Mouse (Mus musculus) skeletal muscle tissue, adult 2 months (tissue): ENCODE results near the gene Tmem208.
A peak's percentile ranks its signal among the peaks of the same experiment; 100 is the strongest.

Experiments used
- DNase-seq: peaks from one replicate; pipeline ENCODE4 v3.0.0-alpha.2; 2012; ENCODE audit warnings: low read depth, low spot score

Tmem208 gene

GRCm38 (mm10) chr8:105298351-105299252, 27.6 kb upstream of the Tmem208 start:
- no peak for DNase-seq

- DNase-seq: no peak
These were observed 26.2 kb upstream of the Tmem208 start for GRCm38 (mm10) chr8:105299962-105300361.

DNA sequence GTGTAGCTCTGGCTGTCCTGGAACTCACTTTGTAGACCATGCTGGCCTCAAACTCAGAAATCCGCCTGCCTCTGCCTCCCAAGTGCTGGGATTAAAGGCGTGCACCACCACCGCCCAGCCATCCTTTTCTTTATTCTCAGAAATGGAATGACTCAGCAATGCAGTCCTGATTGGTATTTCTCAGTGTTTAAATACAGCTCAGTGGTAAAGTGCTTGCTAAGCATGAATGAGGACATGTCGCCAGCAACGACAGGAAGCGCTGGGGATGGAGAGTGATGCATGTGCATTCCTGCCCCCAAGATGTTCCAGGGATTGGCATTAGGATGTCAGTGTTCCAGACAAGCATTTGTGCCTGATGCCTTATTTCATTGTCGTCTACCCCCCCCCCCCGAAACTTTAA, 22.8 kb upstream of the Tmem208 start:
- DNase-seq: no peak

- no peak for DNase-seq
These were observed 22.3 kb upstream of the Tmem208 start for GRCm38 (mm10) chr8:105303874-105304273.

GRCm38 (mm10) chr8:105304325-105305210, 21.6 kb upstream of the Tmem208 start:
- DNase-seq: peak; percentile 77

- no peak for DNase-seq
These were observed 20.7 kb upstream of the Tmem208 start, which contains the start of gene Elmo3 for GRCm38 (mm10) chr8:105305211-105306145. TSS of gene Elmo3 (plus strand) at chr8:105305601.

DNA sequence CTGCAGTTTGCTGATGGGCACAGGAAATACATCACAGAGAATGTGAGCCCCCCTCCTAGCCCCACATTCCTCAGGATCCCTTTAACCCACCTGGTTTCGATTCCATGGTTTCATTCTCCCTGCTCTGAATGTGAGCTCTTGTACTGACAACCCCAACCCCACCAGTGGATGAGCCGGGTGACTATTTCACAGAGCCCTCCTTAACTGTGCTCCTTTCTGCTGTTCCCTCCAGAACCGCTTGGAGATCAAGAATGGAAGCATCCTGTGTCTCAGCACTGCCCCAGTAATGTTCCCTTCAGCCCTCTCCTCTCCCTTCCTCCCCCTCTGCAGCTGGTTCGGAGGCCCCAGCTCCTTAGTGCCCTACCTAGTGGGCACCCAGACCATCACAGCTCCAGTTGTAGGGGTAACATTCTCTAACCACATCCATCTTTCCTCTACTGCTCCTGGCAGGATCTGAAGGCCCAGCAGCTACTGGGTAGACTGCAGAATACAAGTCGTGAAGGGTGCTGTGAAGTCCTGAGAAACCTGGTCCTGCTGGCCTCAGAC, 19.9 kb upstream of the Tmem208 start:
- DNase-seq: no peak

- no peak for DNase-seq
These were observed 18.5 kb upstream of the Tmem208 start for GRCm38 (mm10) chr8:105307670-105308069.

DNA sequence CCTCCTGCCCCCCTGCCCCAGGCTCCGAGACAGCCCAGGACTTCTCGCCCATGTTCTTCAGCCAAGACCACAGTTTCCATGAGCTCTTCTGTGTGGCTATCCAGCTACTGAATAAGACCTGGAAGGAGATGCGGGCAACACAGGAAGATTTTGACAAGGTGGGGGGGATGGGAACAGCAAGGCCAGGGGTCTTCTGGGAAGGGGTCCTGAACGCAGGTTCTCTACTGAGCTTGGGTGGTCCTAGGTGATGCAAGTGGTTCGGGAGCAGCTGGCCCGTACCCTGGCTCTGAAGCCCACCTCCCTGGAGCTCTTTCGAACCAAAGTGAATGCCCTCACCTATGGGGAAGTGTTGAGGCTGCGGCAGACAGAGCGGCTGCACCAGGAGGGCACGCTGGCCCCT, 17.7 kb upstream of the Tmem208 start:
- no peak for DNase-seq

- no peak for DNase-seq
These were observed 16.9 kb upstream of the Tmem208 start for GRCm38 (mm10) chr8:105309142-105309847.

DNA sequence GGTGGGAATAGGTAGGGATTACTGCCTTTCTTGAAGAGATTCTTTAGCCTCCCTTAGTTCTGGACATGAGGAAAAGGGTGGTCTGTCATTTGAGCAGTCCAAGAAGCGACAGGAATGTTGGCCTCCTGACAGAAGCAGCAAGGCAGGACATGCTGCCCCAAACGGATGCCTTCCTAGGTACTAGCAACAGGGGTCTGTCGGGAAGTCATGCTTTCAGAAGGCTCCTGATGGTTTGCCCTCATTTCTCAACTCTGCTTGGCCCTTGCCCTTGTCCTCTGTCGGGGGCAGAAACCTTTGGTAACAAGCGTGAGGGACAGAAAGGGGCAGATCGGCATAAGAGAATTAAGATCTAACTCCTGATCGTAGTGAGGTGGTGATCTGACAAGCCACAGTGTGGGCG, 16.0 kb upstream of the Tmem208 start:
- DNase-seq: no peak

GRCm38 (mm10) chr8:105311718-105312117, 14.4 kb upstream of the Tmem208 start:
- DNase-seq: no peak

GRCm38 (mm10) chr8:105312891-105313481, 13.2 kb upstream of the Tmem208 start:
- no peak for DNase-seq

DNA sequence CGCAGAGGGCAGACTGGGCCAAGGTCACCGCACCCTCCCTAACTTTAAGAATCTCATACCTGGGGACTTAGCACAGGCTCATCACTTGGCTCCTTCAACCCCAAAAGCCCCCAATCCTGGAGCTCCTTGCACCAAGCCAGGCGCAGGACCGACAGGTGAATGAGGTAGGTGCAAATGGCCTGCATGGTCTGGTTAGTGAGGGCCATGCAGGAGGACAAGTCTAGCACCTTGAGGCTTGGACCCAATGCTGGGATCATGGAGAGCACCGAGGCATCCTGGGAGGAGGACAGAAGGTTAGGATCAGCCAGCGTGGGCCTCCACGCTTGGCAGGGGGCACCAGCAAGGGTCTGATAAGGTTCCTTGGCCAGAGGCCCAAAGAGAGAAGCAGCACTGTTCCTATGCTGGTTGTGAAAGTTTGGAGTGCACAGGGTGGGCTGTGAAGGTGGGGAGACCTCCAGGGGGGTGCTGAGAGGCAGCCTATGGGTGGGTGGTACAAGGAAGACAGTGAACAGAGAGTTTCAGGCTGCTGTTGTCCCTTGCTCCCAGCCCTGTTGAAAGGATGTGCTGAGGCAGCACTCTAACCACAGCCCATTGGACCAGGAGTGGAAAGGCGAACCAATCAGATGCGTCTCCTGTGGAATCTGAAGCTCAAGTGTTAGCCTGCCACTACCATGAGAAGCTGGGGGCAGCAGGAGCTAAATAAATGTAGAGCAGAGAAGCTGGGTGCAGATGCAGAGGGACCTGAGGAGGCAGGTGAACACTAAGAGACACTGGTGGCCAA, 12.3 kb upstream of the Tmem208 start:
- DNase-seq: no peak

DNA sequence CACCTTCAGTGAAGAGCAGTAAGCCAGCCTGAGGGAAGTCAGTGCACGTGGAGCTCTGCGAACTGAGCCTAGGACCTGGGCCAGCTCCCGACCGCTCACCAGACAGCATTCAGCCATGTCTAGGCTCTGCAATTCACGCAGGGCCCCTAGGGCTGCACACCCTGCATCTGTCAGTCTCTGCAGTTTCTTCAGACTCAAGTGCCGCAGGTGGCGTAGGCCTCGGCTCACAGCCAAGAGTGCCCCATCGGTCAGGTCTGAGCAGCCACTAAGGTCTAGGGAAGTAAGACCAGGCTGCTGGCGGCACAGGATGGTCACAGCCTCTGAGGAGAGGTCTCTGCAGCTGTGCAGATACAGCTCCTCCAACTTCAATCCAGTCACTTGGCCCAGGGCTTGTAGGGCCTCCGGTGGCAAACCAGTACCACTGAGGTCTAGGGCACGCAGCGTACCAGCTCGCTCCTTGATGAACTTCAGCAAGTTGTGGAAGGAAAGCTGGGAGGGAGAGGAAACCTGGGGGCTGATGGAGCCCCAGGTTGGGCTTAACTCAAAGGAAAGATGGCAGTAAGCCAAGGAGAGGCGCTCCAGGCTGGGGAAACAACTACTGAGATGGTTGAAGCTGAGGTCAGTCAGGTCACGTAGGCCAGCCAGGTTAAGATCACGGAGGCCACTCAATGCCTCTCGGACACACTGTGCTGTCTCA, 10.9 kb upstream of the Tmem208 start:
- DNase-seq: no peak

- peak; percentile 79 for DNase-seq
These were observed 8.2 kb upstream of the Tmem208 start for GRCm38 (mm10) chr8:105317941-105318340.

DNA sequence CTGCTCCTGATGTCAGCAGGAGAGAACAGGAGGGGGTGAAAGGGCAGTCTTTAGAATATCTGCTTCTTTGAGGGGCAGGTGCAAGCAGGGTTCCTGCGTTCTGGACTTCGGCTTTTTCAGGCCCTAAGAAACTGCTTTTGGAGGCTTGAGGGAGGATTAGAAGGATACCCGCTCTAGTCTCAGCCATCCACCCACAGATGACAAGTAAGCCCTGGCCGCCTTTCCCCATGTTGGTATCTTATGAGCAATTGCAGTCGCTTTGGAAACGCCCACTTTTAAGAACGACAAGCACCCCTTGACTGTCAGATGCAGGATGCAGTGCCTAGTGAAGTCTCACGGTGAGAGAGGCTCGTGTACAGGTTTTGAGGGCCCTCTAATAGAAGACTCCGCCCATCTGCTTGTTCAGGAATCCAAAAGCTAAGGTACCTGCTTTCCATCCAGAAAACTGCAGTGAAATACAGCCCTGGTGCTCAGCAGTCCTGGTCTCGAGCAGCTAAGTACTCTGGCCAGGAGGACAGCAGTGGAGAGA, 7.4 kb upstream of the Tmem208 start:
- no peak for DNase-seq

DNA sequence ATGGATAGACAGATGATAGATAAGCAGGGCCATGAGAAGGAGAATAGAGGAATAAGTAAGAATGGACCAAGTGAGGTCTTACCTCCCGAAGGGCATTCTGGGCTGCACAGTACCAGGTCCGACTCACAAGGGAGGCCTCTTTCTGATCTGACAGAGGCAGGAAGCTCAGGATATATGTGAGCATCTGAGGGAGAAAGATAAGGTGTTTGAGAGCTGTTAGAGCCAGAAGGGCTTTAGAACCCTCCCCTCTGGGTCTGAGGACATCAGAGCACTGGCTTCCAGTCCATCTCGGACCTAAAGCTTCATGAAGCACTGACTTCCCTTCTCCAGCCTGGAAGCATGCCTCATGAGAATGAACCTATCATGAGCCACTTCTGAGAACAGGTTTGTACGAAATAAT, 3.0 kb upstream of the Tmem208 start:
- DNase-seq: no peak
